In the genomic region with DNA sequence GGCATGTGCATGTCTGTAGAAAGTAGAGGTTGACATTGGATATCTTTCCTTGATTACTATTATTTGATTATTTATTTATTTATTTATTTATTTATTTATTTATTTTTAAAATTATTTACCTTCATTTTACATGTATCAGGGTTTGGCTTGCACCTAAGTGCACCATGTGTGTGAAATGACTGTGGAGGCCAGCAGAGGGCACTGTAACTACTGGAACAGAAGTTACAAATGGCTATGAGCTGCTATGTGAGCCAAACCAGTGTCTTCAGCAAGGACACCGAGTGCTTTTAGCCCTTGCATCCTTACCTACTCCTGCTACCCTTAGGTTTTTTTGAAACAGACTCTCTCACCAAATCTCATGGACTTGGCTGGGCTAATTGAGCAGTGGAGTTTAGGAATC, we compare ENCODE assay signal across 9 mouse cellular contexts.
DNase-seq lines count a peak whose midpoint lies in the region; ATAC-seq lines count a peak whose summit lies in the region.
"Had no signal": no experiment of that assay in that cellular context is flagged by ENCODE, and none has a peak within 500 bp of the region (broad histone marks: within the 10 kb centered on the region; RNA-seq: fewer than 3 reads in every experiment).

No protein-coding gene starts in this region.

- no peaks in the 10 kb centered on the region for H3K27me3 ChIP-seq in heart, embryonic 13.5 days (replicated peaks)
- no peaks in the 10 kb centered on the region for H3K27me3 ChIP-seq in heart, embryonic 12.5 days (replicated peaks)
- H3K27me3 ChIP-seq: neural tube, embryonic 12.5 days had no signal

- 71% methylated on average over 1 of the region's 1 CpGs for WGBS in heart, embryonic 13.5 days
- 97% methylated on average over 1 of the region's 1 CpGs for WGBS in heart, embryonic 12.5 days

- no peak overlapping the region for H3K9ac ChIP-seq in heart, embryonic 13.5 days
- H3K9ac ChIP-seq in heart, embryonic 12.5 days: no peak overlapping the region
- H3K9ac ChIP-seq: neural tube, embryonic 12.5 days had no signal

- H3K36me3 ChIP-seq in heart, embryonic 13.5 days: peaks cover 74% of the 10 kb centered on the region
- peaks cover 46% of the 10 kb centered on the region for H3K36me3 ChIP-seq in heart, embryonic 12.5 days
- H3K36me3 ChIP-seq: neural tube, embryonic 12.5 days had no signal

- H3K4me2 ChIP-seq in heart, embryonic 13.5 days: no peak overlapping the region
- no peak overlapping the region for H3K4me2 ChIP-seq in heart, embryonic 12.5 days
- H3K4me2 ChIP-seq: neural tube, embryonic 12.5 days had no signal

- H3K9me3 ChIP-seq in heart, embryonic 13.5 days: no peaks in the 10 kb centered on the region
- H3K9me3 ChIP-seq in heart, embryonic 12.5 days (replicated peaks): 0 out of 2 replicates have a peak, but pooled peaks cover 3% of the 10 kb centered on the region
- H3K9me3 ChIP-seq: neural tube, embryonic 12.5 days had no signal

- H3K27ac ChIP-seq in heart, embryonic 13.5 days (replicated peaks): 0 out of 2 replicates have a peak overlapping the region, but pooled peaks have one; percentile 2
- H3K27ac ChIP-seq in heart, embryonic 12.5 days (ENCODE audit: poor library complexity, severe bottlenecking): no peak overlapping the region
- H3K27ac ChIP-seq: neural tube, embryonic 12.5 days had no signal

- DNase-seq in 416B (ENCODE audit: low read depth) (peak; percentile 66), R1 (ENCODE audit: low read depth, low spot score) (peak; percentile 76)
- peak; percentile 41 to 55 for DNase-seq in kidney, postnatal 25 days
- no peak for DNase-seq in frontal cortex, adult 2 months (ENCODE audit: extremely low spot score in 1 of 2, low spot score in 1 of 2)

- ATAC-seq in heart, embryonic 13.5 days (ENCODE audit: extremely low read depth, insufficient number of reproducible peaks, low FRiP score, low TSS enrichment): no peak
- ATAC-seq in heart, embryonic 12.5 days (ENCODE audit: insufficient number of reproducible peaks, low FRiP score): no peak
- ATAC-seq in inflammation-experienced regulatory T-cells, adult 6 months: no peak
- no peak for ATAC-seq in frontal cortex, adult (ENCODE audit: low TSS enrichment)

- H3K4me3 ChIP-seq in heart, embryonic 13.5 days: no peak overlapping the region
- no peak overlapping the region for H3K4me3 ChIP-seq in heart, embryonic 12.5 days
- H3K4me3 ChIP-seq: neural tube, embryonic 12.5 days had no signal

- peaks cover 42% of the 10 kb centered on the region for H3K4me1 ChIP-seq in heart, embryonic 13.5 days
- H3K4me1 ChIP-seq in heart, embryonic 12.5 days (replicated peaks): peaks cover 33% of the 10 kb centered on the region

Comparison
In these comparisons a context has a peak if more than half of its experiments do, and no peak if none do; other contexts are left out.
1. DNase-seq: peak in 416B (single experiment), R1 (single experiment) and kidney, postnatal 25 days (2 of 2); none in frontal cortex, adult 2 months (0 of 2).